Mouse (Mus musculus) spleen, adult 2 months (tissue): ENCODE measurements around the gene Cep350. TPM values are rescaled to one million over a fixed set of nuclear protein-coding genes. Genes with fewer than 3 reads are reported as not detected.

ENCODE experiments used
- DNase-seq, 2 experiments: peaks; one replicate each; pipeline versions ENCODE4 v3.0.0 to v3.0.0-alpha.2; 2012 to 2021; ENCODE audit warnings: low spot score in 2 of 2, low read depth in 1 of 2
- H3K27ac ChIP-seq: fragments of 200-500 bp; 2 replicates; pipeline ENCODE4 v1.5.1; 2012; ENCODE audit warnings: low read length, inconsistent platforms; ENCODE audit not compliant: insufficient read depth
- H3K27me3 ChIP-seq: fragments of 200-500 bp; 2 replicates; pipeline ENCODE4 v1.6.1; 2012; ENCODE audit warnings: mild to moderate bottlenecking, moderate library complexity, low read length, inconsistent platforms; ENCODE audit not compliant: control insufficient read depth, insufficient read depth
- H3K36me3 ChIP-seq: fragments of 200-500 bp; 2 replicates; pipeline ENCODE4 v1.6.1; 2012; ENCODE audit warnings: mild to moderate bottlenecking, low read length, inconsistent platforms; ENCODE audit not compliant: control insufficient read depth, insufficient read depth
- H3K4me1 ChIP-seq: fragments of 200-500 bp; 2 replicates; pipeline ENCODE4 v1.6.1; 2011; ENCODE audit warnings: inconsistent platforms; ENCODE audit not compliant: control insufficient read depth, insufficient read depth, insufficient read length
- H3K4me3 ChIP-seq: fragments of 200-500 bp; 2 replicates; pipeline ENCODE4 v1.5.1; 2011; ENCODE audit warnings: mild to moderate bottlenecking, inconsistent platforms; ENCODE audit not compliant: insufficient read depth, insufficient read length; ENCODE audit errors: extremely low read depth
- CTCF ChIP-seq: fragments of 200-500 bp; IDR thresholded peaks from 2 replicates; pipeline ENCODE4 v1.5.1; 2011; ENCODE audit warnings: mild to moderate bottlenecking, inconsistent platforms; ENCODE audit not compliant: insufficient read depth, insufficient read length, insufficient replicate concordance; ENCODE audit errors: extremely low read depth
- POLR2A ChIP-seq: fragments of 200-500 bp; IDR thresholded peaks from 2 replicates; pipeline ENCODE4 v1.6.1; 2011; ENCODE audit warnings: low read depth, low read length, inconsistent platforms
- WGBS: fragments of 180-500 bp; shearing (Covaris S2); methylation state at CpG from one replicate; pipeline ENCODE4 v1.1.7; 2018; 5-methylcytosine and 5-hydroxymethylcytosine counted together
- polyA plus RNA-seq: library from polyadenylated mRNA; depleted of rRNA; stranded (reverse); fragments of >200 nt; gene quantifications from 2 replicates; pipeline ENCODE4 v1.2.3, GENCODE M21; 2012

Gene Cep350
- polyA plus RNA-seq, 1 experiment = 5.2 TPM

DNA sequence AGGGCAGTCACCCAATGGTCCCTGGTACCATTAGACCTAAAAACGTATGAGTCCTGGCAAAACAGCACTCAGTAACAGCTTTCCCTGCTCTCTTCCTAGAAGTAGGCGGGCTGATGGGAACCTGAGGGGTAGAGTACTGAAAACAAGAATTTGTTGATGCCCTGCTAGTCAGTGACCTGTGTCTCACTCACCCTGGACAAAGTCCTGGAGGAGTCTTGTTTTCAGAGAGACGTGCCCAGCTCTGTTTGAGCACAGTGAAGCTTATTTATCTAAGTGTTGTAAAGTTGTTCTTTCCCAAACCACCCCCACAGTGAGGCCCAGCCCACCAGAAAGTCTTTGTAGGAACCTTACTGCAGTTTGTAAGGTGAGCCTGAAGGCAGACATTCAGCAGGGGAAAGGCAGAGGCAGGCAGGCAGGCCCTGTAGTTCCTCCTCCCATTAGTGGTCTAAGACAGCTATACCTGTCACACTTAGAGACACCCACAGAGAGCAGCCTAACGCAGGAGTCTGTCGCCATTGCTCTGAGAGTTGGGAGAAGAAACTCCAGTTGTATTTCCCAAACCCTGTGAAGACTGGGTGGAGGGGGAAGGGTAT, 146.2 kb downstream of the Cep350 start:
- no peak for TF ChIP-seq POLR2A
- no peak for TF ChIP-seq CTCF
- no peaks in the 10 kb centered on the region for H3K27me3 ChIP-seq
- H3K27ac ChIP-seq = no peak overlapping the region
- no peak overlapping the region for H3K4me3 ChIP-seq
- no peaks in the 10 kb centered on the region for H3K4me1 ChIP-seq
- DNase-seq = no peak
- 88% methylated on average over 5 of the region's 5 CpGs for WGBS
- H3K36me3 ChIP-seq = no peaks in the 10 kb centered on the region

DNA sequence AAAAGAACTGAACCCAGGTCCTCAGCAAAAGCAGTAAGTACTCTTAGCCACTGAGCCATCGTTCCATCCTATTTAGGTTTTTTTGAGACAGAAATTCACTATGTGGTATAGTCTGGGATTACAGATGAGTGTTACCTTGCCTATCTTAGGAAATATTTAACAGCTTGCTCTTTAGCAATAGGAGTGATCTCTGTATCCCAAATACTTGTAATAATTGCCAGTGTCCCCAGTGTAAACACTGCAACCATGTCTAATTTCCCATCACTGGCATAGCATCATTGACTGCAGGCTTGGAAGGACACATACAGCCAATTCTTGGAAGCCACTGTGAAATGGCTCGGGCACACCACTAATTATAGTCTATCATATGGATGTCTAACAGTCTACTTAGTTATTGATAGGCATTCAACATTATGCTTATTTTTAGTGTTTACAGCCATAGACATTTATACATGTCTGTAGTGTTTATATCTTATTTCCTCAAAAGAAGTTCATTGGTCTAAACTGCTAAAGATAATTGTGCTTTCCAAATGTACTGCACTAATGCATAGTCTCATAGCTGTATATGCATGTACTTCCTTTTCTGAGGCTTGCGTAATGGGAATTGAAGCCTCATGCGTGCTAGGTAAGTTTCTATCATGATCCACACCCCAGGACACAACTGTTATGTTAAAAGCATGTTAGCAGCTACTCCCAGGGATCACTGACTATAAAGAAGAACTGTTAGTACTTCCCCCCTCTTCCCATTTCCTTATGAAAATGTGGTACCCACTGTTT, 146.9 kb downstream of the Cep350 start:
- Histone ChIP-seq H3K4me1 (no peaks in the 10 kb centered on the region), H3K27ac (no peak overlapping the region), H3K36me3 (no peaks in the 10 kb centered on the region), H3K4me3 (no peak overlapping the region), H3K27me3 (no peaks in the 10 kb centered on the region)
- WGBS = 83% methylated on average over 4 of the region's 4 CpGs
- DNase-seq = no peak
- TF ChIP-seq CTCF (no peak), POLR2A (no peak)

DNA sequence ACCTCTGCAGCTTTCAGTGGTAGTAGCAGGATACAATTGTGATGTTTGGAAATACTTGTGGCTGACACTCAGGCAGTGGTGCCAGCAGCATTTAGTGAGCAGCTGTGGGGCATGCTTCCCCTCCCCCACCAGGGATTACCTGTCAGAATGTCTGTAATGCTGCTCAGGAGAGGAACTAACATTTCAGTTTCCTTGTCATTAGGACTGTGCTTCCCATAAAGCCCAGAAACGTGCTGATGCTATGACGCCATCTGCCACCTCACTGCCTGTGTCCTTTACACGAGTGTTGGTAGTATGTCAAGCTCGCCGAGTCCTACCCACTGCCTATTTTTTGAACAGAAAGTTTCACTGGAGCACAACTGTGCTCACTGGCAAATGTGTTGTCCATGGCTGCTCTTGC, 152.4 kb downstream of the Cep350 start:
- no peak for DNase-seq
- Histone ChIP-seq H3K4me1 (no peaks in the 10 kb centered on the region), H3K36me3 (no peaks in the 10 kb centered on the region), H3K27me3 (no peaks in the 10 kb centered on the region), H3K27ac (no peak overlapping the region), H3K4me3 (no peak overlapping the region)
- 87% methylated on average over 5 of the region's 5 CpGs for WGBS
- no peak for TF ChIP-seq POLR2A
- no peak for TF ChIP-seq CTCF

- H3K4me3 ChIP-seq = no peak overlapping the region
- H3K27me3 ChIP-seq = no peaks in the 10 kb centered on the region
- TF ChIP-seq POLR2A (no peak), CTCF (no peak)
- no peaks in the 10 kb centered on the region for H3K36me3 ChIP-seq
- DNase-seq = no peak
- H3K4me1 ChIP-seq = peaks cover 3% of the 10 kb centered on the region
- WGBS = 73% methylated on average over 2 of the region's 2 CpGs
- H3K27ac ChIP-seq = no peak overlapping the region
Measured at GRCm38 (mm10) chr1:155816167-155816566, 156.9 kb downstream of the Cep350 start.

DNA sequence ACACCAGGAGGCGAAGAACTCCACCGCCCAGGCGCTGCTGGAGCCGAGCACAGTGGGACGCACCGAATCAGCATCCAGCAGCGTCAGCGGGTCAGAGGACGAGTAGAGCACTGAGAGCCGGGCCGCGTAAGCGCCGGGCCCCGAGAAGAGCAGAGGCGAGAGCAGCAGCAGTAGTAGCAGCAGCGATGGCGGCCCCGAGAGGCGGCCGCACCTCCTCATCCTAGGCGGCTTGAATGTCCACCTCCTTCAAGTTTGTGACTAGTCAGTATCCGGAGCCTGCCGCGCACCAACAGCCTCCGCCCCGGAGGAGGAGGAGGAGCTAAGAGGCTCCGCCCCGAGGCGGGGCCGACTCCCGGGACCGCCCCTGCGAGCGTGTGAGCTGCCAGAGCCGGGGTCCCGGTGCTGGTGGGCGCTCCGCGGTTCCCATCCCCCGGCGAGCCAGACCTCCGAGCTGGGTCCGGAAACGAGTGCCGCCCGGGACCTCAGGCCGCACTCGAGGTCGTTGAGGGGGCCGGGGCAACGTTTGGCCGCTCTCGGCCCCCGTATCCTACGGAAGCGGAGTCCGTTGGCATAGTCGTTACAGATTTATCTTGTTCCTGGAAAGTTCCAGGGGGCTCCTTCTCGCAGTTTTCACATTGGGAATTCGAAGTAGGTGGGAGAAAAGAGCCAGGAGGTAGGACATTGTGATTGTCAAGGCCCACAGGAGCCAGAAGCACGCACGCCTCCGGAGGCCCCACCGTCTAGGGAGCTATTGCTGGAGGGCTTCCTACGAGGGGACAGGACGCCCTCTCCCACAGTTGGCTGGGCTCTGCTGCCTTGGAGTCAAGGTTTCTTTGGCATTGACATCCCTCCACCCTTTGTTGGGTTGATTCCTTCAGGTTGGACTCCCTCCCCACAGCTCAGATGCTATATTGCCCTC, 160.2 kb downstream of the Cep350 start, which contains the start of gene Qsox1:
Gene Qsox1 (minus strand): TSS at position 309 of the 919 bp plus-strand sequence.
- Histone ChIP-seq H3K4me1 (peaks cover 3% of the 10 kb centered on the region), H3K36me3 (no peaks in the 10 kb centered on the region), H3K27ac (no peak within 1 kb of the TSS), H3K27me3 (no peaks in the 10 kb centered on the region), H3K4me3 (peak within 1 kb of the TSS; percentile 71)
- peak; percentile 71 to 77 for DNase-seq
- 2% methylated on average over 67 of the region's 67 CpGs for WGBS
- TF ChIP-seq CTCF (no peak), POLR2A (peak; percentile 47)

DNA sequence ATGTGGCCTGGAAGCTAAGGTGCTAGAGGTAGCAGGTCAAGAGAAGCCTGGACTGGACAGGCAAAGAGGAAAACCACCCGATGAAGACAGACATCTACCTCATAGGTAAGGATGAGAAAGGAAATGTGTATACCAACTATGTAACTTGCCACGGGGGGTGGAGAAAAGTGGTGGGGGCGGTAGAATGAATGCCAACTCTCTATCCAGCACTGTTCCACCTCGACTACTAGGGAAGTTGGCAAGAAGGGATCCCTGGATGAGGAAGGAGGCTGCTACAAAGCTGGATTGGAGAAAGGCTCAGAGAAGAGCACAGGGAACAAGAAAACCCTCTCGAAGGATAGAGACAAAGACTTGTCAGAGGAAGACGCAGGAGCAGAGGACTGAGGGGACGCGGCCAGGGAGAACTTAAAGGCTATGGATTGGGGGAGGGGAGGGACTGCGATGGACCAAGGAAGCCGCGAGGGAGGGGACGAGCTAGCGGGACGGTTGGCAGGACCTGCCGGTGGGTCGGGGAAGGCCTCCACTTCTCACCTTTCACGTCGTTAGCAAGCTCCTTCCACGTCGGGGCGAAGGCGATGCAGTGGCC, 161.0 kb downstream of the Cep350 start:
- peak in 1 of 2 experiments; percentile 2 for DNase-seq
- 3% methylated on average over 22 of the region's 22 CpGs for WGBS
- Histone ChIP-seq H3K27ac (no peak overlapping the region), H3K36me3 (no peaks in the 10 kb centered on the region), H3K4me1 (peaks cover 3% of the 10 kb centered on the region), H3K4me3 (peak overlapping the region; percentile 71), H3K27me3 (no peaks in the 10 kb centered on the region)
- TF ChIP-seq CTCF (no peak), POLR2A (no peak)
